Mouse (Mus musculus): ENCODE data around the gene Capn12. TPM values are rescaled to one million over a fixed set of nuclear protein-coding genes. Genes with fewer than 3 reads are reported as not detected.
"Not testable (repeated sequence)": the region's sequence is repeated elsewhere in the genome, so short reads cannot be mapped to it uniquely, and the experiment has no call there.

Capn12 gene
- total and polyA plus RNA-seq, 3 experiments = 0.23 to 0.49 (median 0.39) TPM

DNA sequence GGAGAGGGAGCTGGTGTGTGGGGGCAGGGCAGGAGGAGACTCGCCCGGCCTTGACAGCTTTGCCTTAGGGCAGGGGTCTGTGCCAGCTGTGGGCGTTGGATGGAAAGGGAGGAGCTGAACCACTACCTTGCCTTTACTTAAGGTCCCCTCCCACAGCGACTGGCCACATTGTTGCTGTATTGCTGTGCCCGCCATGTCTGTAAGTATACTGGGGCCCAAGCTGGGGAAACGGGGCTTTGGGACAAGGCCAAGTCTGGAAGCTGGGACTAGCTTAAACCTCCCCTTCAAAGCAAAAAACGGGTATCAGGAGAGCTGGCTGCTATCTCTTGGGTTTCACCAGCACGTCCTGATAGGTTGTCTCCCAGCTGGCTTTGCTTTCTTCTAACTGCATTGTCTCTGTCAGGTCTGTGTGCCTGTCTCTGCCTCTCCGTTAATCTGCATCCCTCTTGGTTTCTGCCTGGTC, 16.9 kb upstream of the Capn12 start:
- no peaks in the 10 kb centered on the region for H3K27me3 ChIP-seq (ENCODE audit: control insufficient read depth, insufficient read depth, low read length)
- no peak overlapping the region for H3K27ac ChIP-seq
- H3K79me2 ChIP-seq (replicated peaks; ENCODE audit: control insufficient read depth, insufficient read depth, low read length) = no peaks in the 10 kb centered on the region
- H3K4me3 ChIP-seq = no peak overlapping the region
- TF ChIP-seq CTCF (IDR thresholded peaks at IDR 0.05) (no peak), EP300 (IDR thresholded peaks at IDR 0.05; ENCODE audit: insufficient read depth, low read depth, low read length) (no peak), POLR2A (IDR thresholded peaks at IDR 0.05; ENCODE audit: insufficient read depth, low read depth, low read length) (no peak)
- WGBS = 56% methylated on average over 9 of the region's 9 CpGs
- no peak for DNase-seq
- H3K36me3 ChIP-seq (ENCODE audit: control insufficient read depth, insufficient read depth, low read length) = no peaks in the 10 kb centered on the region
- intact Hi-C loops (cut with DNase I) = no loop called here
- peaks cover 4% of the 10 kb centered on the region for H3K4me1 ChIP-seq (ENCODE audit: control insufficient read depth, insufficient read depth, low read length)
- no peak overlapping the region for H3K9ac ChIP-seq (ENCODE audit: low read depth, low read length)

- DNase-seq = peak; percentile 86 to 90
- Histone ChIP-seq H3K4me1 (ENCODE audit: control insufficient read depth, insufficient read depth, low read length) (peaks cover 4% of the 10 kb centered on the region), H3K9ac (ENCODE audit: low read depth, low read length) (peak overlapping the region; percentile 20; the same call in 1 of the 2 replicates), H3K27ac (peak overlapping the region; percentile 55), H3K36me3 (ENCODE audit: control insufficient read depth, insufficient read depth, low read length) (no peaks in the 10 kb centered on the region), H3K27me3 (ENCODE audit: control insufficient read depth, insufficient read depth, low read length) (no peaks in the 10 kb centered on the region), H3K4me3 (peak overlapping the region; percentile 24; the same call in 1 of the 2 replicates), H3K79me2 (replicated peaks; ENCODE audit: control insufficient read depth, insufficient read depth, low read length) (no peaks in the 10 kb centered on the region)
- 38% methylated on average over 33 of the region's 33 CpGs for WGBS
- TF ChIP-seq CTCF (IDR thresholded peaks at IDR 0.05) = peak; percentile 30
- TF ChIP-seq EP300 (IDR thresholded peaks at IDR 0.05; ENCODE audit: insufficient read depth, low read depth, low read length) = no peak
- peak; percentile 70 for TF ChIP-seq POLR2A (IDR thresholded peaks at IDR 0.05; ENCODE audit: insufficient read depth, low read depth, low read length)
- intact Hi-C loops (cut with DNase I) = loop anchor here (5.0 kb wide), 1 partner anchor 38 kb away; the partner anchor contains the start of gene Ech1
Measured at GRCm38 (mm10) chr7:28865481-28866300, 15.5 kb upstream of the Capn12 start.

GRCm38 (mm10) chr7:28866769-28867507, 14.3 kb upstream of the Capn12 start:
- TF ChIP-seq POLR2A (IDR thresholded peaks at IDR 0.05; ENCODE audit: insufficient read depth, low read depth, low read length) (no peak), EP300 (IDR thresholded peaks at IDR 0.05; ENCODE audit: insufficient read depth, low read depth, low read length) (no peak), CTCF (IDR thresholded peaks at IDR 0.05) (no peak)
- peaks cover 4% of the 10 kb centered on the region for H3K4me1 ChIP-seq (ENCODE audit: control insufficient read depth, insufficient read depth, low read length)
- WGBS = 79% methylated on average over 28 of the region's 28 CpGs
- no peaks in the 10 kb centered on the region for H3K36me3 ChIP-seq (ENCODE audit: control insufficient read depth, insufficient read depth, low read length)
- intact Hi-C loops (cut with DNase I) = loop anchor here (1.0 to 5.0 kb wide), 3 partner anchors 40 to 87 kb away; partner anchors contain the start of gene Ech1
- H3K27me3 ChIP-seq (ENCODE audit: control insufficient read depth, insufficient read depth, low read length) = no peaks in the 10 kb centered on the region
- H3K27ac ChIP-seq = peak overlapping the region; percentile 75
- H3K9ac ChIP-seq (ENCODE audit: low read depth, low read length) = peak overlapping the region; percentile 13; the same call in 1 of the 2 replicates
- H3K4me3 ChIP-seq = no peak overlapping the region
- no peaks in the 10 kb centered on the region for H3K79me2 ChIP-seq (replicated peaks; ENCODE audit: control insufficient read depth, insufficient read depth, low read length)
- DNase-seq = no peak

DNA sequence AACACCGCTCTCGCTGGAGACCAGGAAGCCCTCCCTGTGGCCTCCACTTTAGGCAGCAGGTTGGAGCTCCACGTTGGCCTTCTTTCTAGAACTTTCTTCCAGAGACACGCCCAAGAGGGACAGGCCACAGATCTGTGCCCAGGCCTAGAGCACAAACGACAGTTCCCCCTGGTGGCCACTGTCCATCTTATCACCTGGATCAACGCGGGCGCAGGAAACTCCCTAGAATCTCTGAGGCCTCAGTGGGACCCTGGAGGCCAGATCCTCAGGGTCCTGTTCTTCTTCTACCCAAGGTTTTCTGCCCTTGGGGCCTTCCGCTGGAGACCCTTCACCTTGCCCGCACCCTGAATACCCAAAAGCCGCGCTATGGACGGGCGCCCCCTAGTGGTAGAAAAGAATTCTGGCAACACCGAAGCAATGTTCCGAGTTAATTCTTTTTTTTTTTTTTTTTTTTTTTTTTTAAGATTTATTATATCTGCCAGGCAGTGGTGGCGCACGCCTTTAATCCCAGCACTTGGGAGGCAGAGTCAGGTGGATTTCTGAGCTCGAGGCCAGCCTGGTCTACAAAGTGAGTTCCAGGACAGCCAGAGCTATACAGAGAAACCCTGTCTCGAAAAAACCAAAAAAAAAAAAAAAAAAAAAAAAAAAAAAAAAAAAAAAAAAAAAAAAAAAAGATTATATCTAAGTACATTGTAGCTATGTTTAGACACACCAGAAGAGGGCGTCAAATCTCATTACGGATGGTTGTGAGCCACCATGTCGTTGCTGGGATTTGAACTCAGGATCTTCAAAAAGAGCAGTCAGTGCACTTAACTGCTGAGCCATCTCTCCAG, 13.5 kb upstream of the Capn12 start:
- H3K79me2 ChIP-seq (replicated peaks; ENCODE audit: control insufficient read depth, insufficient read depth, low read length); H3K4me1 ChIP-seq (ENCODE audit: control insufficient read depth, insufficient read depth, low read length); H3K36me3 ChIP-seq (ENCODE audit: control insufficient read depth, insufficient read depth, low read length); H3K27me3 ChIP-seq (ENCODE audit: control insufficient read depth, insufficient read depth, low read length): not testable (repeated sequence)
- Histone ChIP-seq H3K9ac (ENCODE audit: low read depth, low read length) (peak overlapping the region; percentile 67; the same call in 1 of the 2 replicates), H3K4me3 (peak overlapping the region; percentile 28; the same call in 1 of the 2 replicates), H3K27ac (peak overlapping the region; percentile 75)
- peak; percentile 82 for TF ChIP-seq CTCF (IDR thresholded peaks at IDR 0.05)
- TF ChIP-seq EP300 (IDR thresholded peaks at IDR 0.05; ENCODE audit: insufficient read depth, low read depth, low read length) = peak; percentile 74; the same call in 1 of the 2 replicates
- 13% methylated on average over 23 of the region's 23 CpGs for WGBS
- intact Hi-C loops (cut with DNase I) = loop anchor here (1.0 to 5.0 kb wide), 3 partner anchors 40 to 87 kb away; partner anchors contain the start of gene Ech1
- peak; percentile 78 to 84 for DNase-seq

DNA sequence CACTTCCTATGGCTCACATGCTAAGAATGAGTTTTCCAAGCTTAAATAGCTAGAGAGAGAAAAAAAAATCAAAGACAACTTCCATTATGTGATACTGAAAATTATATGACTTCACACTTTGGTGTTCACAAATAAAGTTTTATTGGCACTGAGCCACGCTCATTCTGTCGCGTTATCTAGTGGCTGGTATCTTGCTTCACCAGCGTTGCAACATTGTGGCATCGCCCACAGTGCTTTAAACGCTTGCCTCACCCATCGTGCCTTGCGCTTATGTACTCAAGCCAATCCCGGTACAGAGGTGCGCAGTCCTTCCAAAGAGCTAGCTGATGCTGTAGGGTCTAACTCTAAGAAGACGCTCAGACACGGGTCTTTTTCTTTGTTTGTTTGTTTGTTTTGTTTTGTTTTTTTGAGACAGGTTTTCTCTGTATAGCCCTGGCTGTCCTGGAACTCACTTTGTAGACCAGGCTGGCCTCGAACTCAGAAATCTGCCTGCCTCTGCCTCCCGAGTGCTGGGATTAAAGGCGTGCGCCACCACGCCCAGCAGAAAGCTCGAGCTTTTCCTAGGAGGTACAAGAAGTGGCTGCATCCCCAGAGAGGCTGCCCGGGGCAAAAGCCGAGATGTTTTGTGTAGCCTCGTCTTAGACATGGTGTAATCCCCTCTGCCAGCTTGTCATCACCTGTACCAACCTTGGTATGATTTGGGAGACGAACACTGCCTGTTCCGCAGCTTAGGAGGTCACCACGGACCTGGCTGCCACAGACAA, 10.1 kb upstream of the Capn12 start:
- no peaks in the 10 kb centered on the region for H3K36me3 ChIP-seq (ENCODE audit: control insufficient read depth, insufficient read depth, low read length)
- DNase-seq = no peak
- no peak for TF ChIP-seq POLR2A (IDR thresholded peaks at IDR 0.05; ENCODE audit: insufficient read depth, low read depth, low read length)
- TF ChIP-seq CTCF (IDR thresholded peaks at IDR 0.05) = no peak
- H3K79me2 ChIP-seq (replicated peaks; ENCODE audit: control insufficient read depth, insufficient read depth, low read length) = no peaks in the 10 kb centered on the region
- H3K27ac ChIP-seq = no peak overlapping the region
- no peak overlapping the region for H3K9ac ChIP-seq (ENCODE audit: low read depth, low read length)
- H3K27me3 ChIP-seq (ENCODE audit: control insufficient read depth, insufficient read depth, low read length) = no peaks in the 10 kb centered on the region
- H3K4me3 ChIP-seq = no peak overlapping the region
- intact Hi-C loops (cut with DNase I) = no loop called here
- H3K4me1 ChIP-seq (ENCODE audit: control insufficient read depth, insufficient read depth, low read length) = peaks cover 4% of the 10 kb centered on the region
- WGBS = 77% methylated on average over 24 of the region's 24 CpGs
